Mouse (Mus musculus): ENCODE measurements at regions not wholly inside any gene's neighbourhood (a gene's known extent, or its start where the extent isn't known, plus 50 kb on each side); places are given as distances from the start of the nearest gene placed in this dataset.
A peak's percentile ranks its signal among the peaks of the same experiment; 100 is the strongest.

DNA sequence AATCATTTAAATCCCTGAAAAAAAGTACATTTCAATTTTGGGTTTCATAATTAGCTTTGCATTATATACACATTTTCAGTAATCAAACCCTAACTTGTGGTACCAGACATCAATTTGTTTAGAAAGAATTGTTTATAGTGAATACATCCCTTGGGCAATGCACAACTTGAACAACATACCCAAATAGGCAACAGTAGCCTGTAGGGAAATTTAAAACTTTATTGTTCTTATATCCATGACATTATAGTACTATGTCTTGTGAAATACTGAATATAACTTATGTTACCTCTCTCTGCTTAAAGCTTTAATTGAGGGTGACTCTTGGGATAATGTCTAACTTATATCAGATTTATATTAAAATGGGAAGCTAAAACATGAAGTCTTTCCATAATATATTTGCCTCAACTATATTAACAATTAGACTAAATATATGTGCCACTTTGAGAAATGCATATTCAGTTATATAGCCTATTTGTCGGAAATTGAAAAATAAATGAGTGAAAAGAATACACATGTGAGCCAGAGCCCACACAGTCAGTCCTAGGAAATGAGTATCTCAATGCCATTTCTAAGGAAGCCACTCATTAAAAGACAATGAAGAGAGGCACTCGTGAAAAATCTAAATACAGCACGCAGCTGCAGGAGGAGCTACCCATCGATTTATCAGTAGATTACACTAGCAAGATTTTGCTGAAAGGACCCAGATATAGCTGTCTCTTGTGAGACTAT lies 458.1 kb upstream of the Slitrk6 start:
- DNase-seq (ENCODE audit: low read depth, low spot score), result no peak

DNA sequence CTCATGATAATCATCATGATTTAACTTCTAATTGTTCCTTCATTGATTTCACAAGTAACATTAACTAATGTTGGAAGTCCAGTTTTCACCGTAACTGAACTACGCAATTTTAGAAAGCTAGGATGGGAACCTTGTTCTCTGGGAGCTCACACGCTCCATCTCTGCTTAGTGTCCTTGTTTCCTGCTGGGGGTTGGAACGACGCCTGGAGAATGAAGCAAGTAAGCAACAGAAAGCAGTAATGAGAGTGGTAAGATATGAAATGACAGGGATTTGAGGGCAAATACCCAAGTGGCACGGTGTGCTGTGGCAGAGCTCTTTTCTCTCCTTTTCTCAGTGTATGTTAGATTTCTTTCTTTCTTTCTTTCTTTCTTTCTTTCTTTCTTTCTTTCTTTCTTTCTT lies 448.0 kb upstream of the Slitrk5 start:
- no peak for DNase-seq (ENCODE audit: low read depth, low spot score)

DNA sequence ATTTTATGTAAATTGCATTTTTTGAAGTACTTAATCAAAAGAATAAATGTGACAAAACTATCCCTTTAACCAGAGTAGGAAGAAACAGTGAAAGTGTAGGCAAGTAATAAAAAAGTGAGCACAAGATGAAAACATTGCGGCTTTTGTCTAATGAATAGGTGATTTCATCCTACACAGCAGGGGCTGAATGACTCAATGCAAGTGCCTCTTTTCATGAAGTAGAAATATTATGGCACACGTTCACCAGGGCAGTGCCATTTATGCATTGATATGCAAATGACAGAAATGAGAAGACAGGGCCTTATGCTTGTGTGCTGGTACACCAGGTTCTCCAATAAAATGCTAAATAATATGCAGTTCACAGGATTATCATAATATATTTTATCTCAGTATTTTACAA lies 435.8 kb upstream of the Slitrk5 start:
- no peak for DNase-seq (ENCODE audit: low read depth, low spot score)

DNA sequence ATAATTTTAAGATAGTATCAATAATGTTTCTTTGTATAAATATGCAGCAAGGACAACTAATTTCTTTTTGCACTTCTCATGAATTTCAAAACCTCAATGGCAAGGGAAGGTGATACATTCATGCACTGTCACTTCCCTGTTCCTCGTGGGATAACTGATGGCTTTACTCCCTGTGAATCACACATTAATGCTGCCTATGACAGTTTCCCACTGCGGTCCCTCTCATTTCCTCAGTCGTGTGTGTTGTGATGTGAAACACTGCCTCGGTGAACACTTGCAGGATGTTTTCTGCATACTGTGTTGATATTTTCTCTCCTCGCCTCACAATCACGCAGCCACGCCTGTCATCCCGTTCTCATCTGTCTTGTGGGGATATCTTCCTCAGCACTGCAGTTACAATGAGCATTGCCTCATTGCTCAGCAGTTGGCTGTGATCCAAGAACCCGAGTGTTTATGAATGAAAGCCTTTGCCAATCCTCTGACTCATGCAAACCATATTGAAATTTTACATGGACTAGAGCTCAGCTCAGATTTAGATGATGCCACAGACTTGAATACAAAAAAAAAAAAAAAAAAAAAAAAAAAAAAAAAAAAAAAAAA lies 425.4 kb upstream of the Slitrk5 start:
- DNase-seq (ENCODE audit: low read depth, low spot score), result no peak

DNA sequence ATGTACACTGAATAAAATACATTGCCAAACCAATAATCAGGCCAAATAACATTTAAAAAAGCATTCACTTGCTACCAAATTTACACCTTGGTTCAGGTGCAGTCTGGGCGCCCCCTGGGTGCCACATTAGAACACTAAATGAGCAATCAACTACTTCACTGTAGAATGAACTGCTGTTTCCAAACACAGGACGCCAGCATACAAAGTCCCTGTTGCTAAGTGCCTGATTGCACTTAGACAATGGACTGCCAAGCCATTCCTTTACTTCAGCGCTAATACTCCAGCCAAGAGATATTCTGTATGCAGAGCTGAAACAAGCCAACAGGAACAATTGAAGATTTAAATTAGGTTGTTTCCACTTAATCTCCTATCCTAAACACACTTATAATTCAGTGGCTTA lies 421.7 kb upstream of the Slitrk5 start:
- DNase-seq (ENCODE audit: low read depth, low spot score), result peak; percentile 14

DNA sequence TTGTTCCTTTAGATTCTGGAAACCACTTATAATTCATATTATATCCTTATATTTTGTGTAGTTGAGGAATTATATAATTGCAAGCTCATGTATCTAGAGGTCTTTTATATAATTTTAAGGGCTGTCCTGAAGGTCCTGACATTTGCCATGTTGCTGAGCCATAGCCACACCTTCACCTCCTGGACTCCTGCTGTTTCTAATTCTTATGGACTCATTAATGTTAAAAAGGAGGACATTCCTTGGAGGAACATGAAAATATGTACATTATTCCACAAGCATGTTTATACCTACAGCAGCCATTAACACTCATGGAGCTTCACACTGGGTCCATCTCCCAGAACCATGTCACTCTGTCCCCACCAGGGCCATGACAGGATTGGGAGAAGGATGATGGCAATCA lies 413.2 kb upstream of the Slitrk5 start:
- DNase-seq (ENCODE audit: low read depth, low spot score), result no peak

DNA sequence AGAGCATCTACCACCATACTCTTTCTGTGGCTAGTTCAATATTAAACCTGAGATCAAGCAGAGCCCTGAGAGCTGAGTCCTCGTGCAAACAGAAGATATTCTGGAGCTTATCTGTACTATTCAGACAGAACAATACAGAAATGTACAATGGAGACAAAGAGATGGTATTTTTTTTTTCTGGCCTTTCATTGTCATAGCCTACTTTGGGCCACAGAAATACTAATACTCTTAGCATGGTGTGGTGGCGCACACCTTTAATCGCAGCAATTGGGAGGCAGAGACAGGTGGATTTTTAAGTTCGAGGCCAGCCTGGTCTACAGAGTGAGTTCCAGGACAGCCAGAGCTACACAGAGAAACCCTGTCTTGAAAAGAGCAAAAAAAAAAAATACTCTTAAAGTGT lies 404.7 kb upstream of the Slitrk5 start:
- DNase-seq (ENCODE audit: low read depth, low spot score), result no peak

DNA sequence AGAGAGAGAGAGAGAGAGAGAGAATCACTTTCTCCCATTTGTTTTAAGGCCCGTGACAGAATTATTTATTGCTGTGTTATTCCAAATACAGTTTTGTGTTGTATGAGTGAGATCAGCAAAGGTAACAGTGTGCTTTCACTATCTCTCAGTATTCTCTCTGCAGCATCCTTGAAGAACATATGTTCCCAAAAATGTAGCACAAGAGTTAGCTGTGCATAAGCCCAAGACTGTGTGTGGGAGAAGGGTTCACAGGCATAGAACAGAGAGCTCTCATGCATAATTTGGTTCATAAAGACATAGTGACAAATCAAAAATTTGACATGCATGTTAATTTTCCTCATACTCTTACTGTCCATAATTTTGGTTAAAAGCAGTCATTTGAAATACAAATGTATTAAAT lies 393.5 kb upstream of the Slitrk5 start:
- DNase-seq (ENCODE audit: low read depth, low spot score), result no peak

DNA sequence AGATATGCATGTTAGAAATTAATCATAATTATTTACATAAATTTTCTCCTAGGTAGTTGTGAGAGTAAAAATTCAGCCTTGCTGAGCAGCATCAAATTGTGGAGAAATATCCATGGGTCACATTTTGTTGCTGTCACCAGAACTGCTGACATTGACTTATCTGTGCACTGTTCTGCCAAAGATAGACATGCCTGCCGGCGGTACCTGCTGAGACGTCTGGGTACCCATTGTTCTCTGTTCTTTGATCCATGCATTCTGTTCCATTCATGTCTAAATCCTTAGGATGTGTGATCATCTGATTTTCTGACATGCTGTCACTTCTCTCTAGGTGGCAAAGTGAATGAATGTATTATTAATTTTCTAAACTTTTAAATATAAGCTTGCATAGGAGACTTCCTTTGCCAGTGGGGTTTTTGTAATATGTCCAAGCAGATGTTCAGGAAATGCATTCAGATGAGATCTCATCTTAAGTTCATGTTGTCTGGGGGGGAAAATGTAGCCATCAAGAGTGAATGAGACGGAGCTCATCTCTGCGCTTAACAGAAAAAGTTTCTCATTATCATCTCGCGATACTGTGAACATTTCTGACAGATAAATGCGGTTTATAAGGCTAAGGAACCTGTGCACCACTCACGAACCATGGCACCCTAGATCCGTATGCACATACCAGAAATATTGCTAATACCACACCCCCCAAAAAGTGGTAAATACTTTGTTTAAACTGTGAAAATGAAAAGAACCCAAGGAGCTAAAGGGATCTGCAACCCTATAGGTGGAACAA lies 391.0 kb upstream of the Slitrk5 start:
- no peak for DNase-seq (ENCODE audit: low read depth, low spot score)

DNA sequence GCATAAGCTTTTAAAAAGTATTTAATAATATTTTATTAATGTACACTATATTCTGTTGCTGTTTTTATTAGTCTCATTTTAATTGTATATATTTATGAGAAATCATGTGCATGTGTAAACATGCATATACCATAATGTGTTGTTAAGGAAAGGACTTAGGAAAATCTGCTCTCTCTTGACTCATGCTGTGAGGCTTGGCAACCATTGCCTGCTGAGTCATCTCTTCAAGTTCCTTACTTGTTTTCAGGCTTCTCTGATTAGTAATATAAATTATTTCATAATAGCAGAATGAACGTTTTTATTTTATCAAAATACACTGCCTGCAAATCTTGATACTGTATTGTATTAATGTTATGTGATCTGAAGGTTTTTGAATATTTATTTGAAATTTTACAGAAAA lies 388.9 kb upstream of the Slitrk5 start:
- DNase-seq (ENCODE audit: low read depth, low spot score), result no peak

DNA sequence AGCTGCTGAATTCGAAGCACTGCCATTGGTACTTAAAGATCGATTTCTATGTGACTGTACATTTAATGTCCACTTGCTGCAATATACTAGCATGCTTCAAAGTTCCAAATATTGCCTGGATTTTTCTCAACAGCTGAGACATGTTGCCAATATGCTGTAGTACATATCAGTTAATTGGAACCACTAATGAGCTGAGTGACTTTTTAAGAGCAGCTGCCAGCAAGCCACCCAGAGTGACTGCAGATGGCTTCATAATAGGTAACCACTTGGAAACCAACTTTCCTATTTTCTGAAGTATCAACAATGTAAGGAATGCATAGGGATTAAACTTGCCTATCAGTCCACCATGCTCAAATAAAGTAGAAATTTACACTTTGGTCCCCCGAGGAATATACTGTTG lies 379.4 kb upstream of the Slitrk5 start:
- no peak for DNase-seq (ENCODE audit: low read depth, low spot score)

DNA sequence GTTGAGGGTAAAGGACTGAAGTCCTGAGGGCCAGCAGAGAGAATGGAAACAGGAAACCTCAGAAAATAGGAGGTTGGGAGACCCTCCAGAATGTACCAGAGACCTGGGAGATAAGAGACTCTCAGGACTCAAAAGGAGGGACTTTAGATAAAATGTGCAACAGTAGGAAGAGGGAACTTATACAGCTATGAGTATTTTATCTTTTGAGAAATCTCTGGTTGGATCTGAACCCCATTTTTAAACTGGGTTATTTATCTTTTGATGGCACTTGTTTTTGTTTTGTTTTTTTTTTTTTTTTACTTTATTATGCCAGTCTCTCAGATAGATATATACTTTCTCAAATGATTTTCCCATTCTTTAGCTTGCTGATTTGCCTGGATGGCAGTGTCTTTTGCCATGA lies 377.1 kb upstream of the Slitrk5 start:
- DNase-seq (ENCODE audit: low read depth, low spot score), result no peak

DNA sequence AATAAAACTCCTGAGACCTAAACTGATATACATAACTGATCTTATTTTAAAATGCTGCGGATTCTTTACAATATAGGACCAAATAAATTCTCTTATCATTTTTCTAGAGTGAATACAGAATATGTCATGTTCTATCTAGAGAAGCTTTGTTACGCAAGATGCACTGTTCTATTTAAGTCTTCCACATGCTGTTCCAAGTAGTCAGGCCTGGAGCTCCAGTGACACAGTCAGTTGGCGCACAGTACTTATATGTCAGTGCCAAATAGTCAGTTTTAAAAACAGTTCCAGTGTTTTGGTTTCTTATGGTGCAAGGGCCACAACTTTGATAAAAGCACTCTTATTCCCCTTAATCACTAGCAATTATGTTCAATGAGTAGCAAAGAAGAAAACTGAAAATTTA lies 344.3 kb upstream of the Slitrk5 start:
- no peak for DNase-seq (ENCODE audit: low read depth, low spot score)

DNA sequence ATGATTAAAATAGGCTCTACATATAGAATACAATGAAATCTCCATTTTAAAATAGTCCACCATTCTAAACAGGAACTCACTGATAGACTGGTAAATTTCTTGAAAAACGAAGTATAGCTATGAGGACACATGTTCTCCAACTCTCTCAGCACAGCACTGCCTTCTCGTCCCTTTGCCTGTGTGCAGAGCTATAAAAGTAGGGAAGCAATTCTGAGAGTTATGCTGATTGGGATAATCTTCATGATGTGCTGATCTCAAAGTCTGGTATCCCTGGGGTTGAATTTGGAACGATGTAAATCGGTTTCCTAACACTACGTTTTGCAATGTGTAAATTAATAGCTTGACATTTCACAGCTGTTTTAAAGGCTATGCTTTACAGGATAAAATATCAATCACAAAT lies 321.4 kb upstream of the Slitrk5 start:
- DNase-seq (ENCODE audit: low read depth, low spot score), result no peak

DNA sequence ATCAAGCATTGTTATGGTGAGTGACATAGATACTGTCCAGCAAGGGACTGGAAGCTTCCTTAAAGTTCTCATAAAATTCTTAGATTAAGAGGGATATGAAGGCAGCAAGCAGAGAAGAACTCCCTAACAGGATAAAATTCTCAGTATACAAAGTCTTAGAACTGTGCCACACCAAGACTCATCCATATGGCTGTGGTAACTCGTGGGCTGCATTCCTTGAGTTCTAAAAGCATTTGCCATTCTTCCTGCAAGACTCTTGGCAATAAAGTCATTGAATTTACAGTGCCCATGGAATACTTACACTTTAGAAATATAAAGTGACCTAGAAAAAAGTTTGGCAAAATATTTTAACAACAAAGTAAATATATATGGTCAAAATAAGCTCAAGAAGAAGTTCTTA lies 278.1 kb upstream of the Slitrk5 start:
- no peak for DNase-seq (ENCODE audit: low read depth, low spot score)

DNA sequence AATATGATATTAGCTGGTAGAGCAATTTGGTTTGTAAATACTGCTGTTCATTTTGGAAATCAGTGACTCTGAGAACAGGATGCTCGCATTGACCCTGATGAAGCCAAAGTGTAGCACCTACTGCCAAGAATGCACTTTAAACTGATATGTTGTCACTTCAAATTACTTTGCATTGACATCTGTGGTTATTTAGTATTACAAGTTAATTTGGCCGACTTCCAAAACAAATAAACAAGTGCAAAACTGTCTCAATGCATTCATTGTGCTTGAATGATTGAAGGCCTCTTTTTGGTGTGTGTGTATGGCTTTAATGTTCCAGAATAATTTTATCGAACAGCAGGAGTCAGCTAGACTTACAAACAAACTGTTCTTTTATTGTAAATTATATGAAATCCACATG lies 274.1 kb upstream of the Slitrk5 start:
- no peak for DNase-seq (ENCODE audit: low read depth, low spot score)

DNA sequence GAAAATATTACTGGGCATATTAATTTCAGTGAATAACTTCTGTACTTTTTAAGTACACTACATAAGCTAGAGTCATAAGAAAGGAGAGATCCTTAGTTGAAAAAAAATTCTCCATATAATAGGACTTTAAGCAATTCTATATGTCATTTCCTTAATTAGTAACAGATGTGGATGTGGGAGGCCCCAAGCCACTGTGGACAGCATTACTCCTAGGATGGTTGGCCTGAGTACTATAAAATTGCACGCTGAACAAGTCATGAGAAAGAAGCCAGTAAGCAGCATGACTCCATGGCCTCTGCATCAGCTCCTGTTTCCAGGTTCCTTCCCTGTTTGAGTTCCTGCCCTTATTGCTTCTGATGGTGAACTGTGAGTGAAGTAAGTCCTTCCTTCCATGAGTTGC lies 272.4 kb upstream of the Slitrk5 start:
- no peak for DNase-seq (ENCODE audit: low read depth, low spot score)

DNA sequence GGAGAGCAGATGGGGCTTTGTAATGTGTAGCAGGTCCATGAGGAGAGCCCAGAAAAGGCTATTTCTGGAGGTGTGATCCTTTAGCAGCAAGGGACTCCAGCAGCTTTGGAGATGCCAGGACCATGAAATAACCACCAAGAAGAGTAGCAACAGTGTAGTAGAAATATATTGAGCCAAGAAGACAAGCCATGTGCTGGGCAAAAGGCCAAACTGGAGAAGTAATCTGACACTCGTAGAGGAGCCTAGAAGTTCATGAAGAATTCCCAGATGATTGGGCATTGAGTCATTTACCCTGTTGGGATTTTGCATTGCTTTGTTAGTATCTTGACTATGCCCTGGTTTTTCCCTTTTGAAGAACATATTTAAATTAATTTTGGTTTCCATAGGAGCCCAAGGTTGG lies 271.3 kb upstream of the Slitrk5 start:
- DNase-seq (ENCODE audit: low read depth, low spot score), result no peak

DNA sequence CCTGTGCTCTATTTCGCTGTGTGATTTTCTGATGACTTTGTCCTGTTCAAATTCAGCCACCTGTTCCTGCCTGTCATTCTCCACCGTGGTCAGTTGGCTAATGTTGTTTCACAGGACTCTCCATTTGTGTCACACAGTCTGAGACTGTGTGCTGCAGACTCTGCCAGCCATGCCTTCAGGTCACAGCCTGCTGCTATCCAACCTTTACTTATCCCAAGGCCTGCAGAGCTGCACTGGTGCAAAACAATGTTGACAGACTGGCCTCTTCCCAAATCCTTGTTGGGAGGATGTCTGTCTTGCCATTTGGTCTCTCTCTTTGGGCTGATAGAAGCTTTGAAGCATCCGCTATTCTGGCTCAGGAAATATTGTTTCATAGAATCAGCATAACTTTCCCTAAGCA lies 261.4 kb upstream of the Slitrk5 start:
- DNase-seq (ENCODE audit: low read depth, low spot score), result no peak

DNA sequence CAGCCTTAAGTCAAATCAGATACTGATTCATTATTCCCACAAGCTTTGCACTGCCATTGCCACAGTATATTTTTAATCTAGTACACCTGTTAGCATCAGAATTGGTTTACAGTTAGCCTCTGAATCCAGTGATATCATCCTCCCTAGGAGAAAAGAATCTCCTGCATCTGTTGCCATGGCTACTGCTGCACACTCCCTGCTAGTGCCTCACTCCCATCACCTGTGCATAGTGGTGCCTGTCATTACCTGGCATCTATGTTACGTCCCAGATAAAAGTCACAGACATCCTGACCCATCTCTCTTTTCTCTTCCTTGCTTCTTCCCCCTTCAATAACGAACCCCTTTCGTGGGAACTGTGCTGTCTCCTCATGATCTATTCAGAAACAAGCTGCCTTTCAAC lies 256.4 kb upstream of the Slitrk5 start:
- DNase-seq (ENCODE audit: low read depth, low spot score), result no peak

DNA sequence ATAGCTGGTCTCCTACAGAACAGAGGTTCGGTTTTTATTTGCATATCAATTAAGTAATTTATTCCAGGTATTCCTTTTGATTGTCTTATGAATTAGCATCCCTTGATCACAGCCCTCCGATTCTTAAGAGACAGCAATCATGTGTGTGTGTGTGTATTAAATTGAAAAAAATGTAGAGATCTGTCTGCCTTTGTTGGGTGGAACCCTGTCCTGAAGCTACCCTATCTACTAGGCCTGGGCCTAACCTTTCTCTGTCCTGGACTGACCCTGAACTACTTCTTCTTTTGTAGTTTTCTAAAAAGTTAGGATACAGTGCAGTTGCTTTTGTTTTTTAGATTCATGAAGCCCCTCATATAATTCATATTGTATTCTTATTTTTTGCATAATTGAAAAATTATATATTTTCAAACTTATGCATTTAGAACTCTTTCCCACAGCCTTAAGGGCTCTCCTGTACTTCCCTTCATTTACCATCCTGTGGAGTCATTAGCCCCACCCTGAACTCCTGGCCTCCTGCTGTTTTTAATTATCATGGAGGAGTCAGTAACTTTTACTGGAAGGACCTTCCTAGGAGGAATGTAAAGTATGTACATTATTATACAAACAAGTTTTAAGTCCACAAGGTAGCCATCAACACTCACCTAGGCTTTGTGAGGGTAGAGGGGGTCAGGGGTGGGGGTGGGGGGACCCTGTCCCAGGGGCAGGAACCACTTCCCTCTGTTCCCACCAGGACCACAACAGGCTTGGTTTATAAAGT lies 245.6 kb upstream of the Slitrk5 start:
- no peak for DNase-seq (ENCODE audit: low read depth, low spot score)

Data from A20 (cell line).